Mouse (Mus musculus): ENCODE results near the gene Epha8. TPM values are rescaled to one million over a fixed set of nuclear protein-coding genes. Genes with fewer than 3 reads are reported as not detected.

Gene Epha8
- total and polyA plus RNA-seq, 3 experiments, result 0.03 TPM; not detected in 2

GRCm38 (mm10) chr4:136887714-136888113 lies 68.9 kb downstream of the Epha8 start:
- no peak for DNase-seq (ENCODE audit: low read depth, low spot score)
- Histone ChIP-seq H3K4me1 (ENCODE audit: control insufficient read depth in 1 of 2, insufficient read depth in 2 of 2, low read length in 2 of 2) (peaks cover 0 to 3% of the 10 kb centered on the region in 2 experiments; a peak in 1 of 4 replicates), H3K36me3 (ENCODE audit: control insufficient read depth in 1 of 2, insufficient read depth in 2 of 2, low read length in 2 of 2) (no peaks in the 10 kb centered on the region), H3K79me2 (ENCODE audit: control insufficient read depth, insufficient read depth, low read length, poor library complexity) (no peaks in the 10 kb centered on the region), H3K27me3 (ENCODE audit: control insufficient read depth in 1 of 2, insufficient read depth in 2 of 2, low read length in 2 of 2) (no peaks in the 10 kb centered on the region), H3K4me3 (ENCODE audit: control insufficient read depth in 1 of 2, insufficient read depth in 1 of 2, low read depth in 2 of 2, low read length in 2 of 2) (no peak overlapping the region), H3K9ac (ENCODE audit: control insufficient read depth, low read depth, low read length, poor library complexity, severe bottlenecking) (no peak overlapping the region), H3K9me3 (replicated peaks; ENCODE audit: insufficient read depth, low read length) (no peaks in the 10 kb centered on the region), H3K27ac (ENCODE audit: control insufficient read depth, low read depth, low read length) (no peak overlapping the region)
- no peak for TF ChIP-seq ZC3H11A (IDR thresholded peaks at IDR 0.05; ENCODE audit: low read depth, low read length)
- no peak for TF ChIP-seq UBTF (IDR thresholded peaks at IDR 0.05; ENCODE audit: borderline replicate concordance, insufficient read depth, low read depth, low read length)
- TF ChIP-seq E2F4 (IDR thresholded peaks at IDR 0.05; ENCODE audit: borderline replicate concordance, low read depth, low read length), result no peak
- no peak for TF ChIP-seq RCOR1 (IDR thresholded peaks at IDR 0.05; ENCODE audit: low read depth, low read length)

GRCm38 (mm10) chr4:136886101-136886500 lies 70.5 kb downstream of the Epha8 start, which contains the start of gene C1qb:
Gene C1qb, minus strand, starts transcription at chr4:136886187.
- no peaks in the 10 kb centered on the region for H3K79me2 ChIP-seq (ENCODE audit: control insufficient read depth, insufficient read depth, low read length, poor library complexity)
- no peaks in the 10 kb centered on the region; a peak in 1 of 4 replicates for H3K27me3 ChIP-seq (ENCODE audit: control insufficient read depth in 1 of 2, insufficient read depth in 2 of 2, low read length in 2 of 2)
- H3K4me3 ChIP-seq (ENCODE audit: control insufficient read depth in 1 of 2, insufficient read depth in 1 of 2, low read depth in 2 of 2, low read length in 2 of 2), result no peak within 1 kb of the TSS
- no peak within 1 kb of the TSS for H3K27ac ChIP-seq (ENCODE audit: control insufficient read depth, low read depth, low read length)
- H3K36me3 ChIP-seq (ENCODE audit: control insufficient read depth in 1 of 2, insufficient read depth in 2 of 2, low read length in 2 of 2), result no peaks in the 10 kb centered on the region
- DNase-seq (ENCODE audit: low read depth, low spot score), result no peak
- TF ChIP-seq CTCF (IDR thresholded peaks at IDR 0.05 in 2 of 3, conservative IDR thresholded peaks at IDR 0.05 in 1 of 3; ENCODE audit: control insufficient read depth in 1 of 3, insufficient read depth in 1 of 3, low read depth in 2 of 3, low read length in 3 of 3, poor library complexity in 1 of 3, severe bottlenecking in 1 of 3) (no peak), KAT2A (conservative IDR thresholded peaks at IDR 0.05; ENCODE audit: low read depth, low read length) (no peak), MAX (IDR thresholded peaks at IDR 0.05; ENCODE audit: low read length) (no peak), BHLHE40 (IDR thresholded peaks at IDR 0.05; ENCODE audit: borderline replicate concordance, low read depth, low read length) (no peak), MEF2A (IDR thresholded peaks at IDR 0.05; ENCODE audit: extremely low read depth, insufficient replicate concordance, low read depth, low read length, poor library complexity, severe bottlenecking) (no peak), NELFE (IDR thresholded peaks at IDR 0.05; ENCODE audit: low read depth, low read length) (no peak), ZKSCAN1 (IDR thresholded peaks at IDR 0.05; ENCODE audit: low read depth, low read length) (no peak), TAL1 (IDR thresholded peaks at IDR 0.05; ENCODE audit: low read length) (no peak), MYC (IDR thresholded peaks at IDR 0.05; ENCODE audit: low read depth, low read length) (no peak)
- H3K9me3 ChIP-seq (replicated peaks; ENCODE audit: insufficient read depth, low read length), result no peaks in the 10 kb centered on the region
- H3K9ac ChIP-seq (ENCODE audit: control insufficient read depth, low read depth, low read length, poor library complexity, severe bottlenecking), result no peak within 1 kb of the TSS
- peaks cover 0 to 3% of the 10 kb centered on the region in 2 experiments; a peak in 1 of 4 replicates for H3K4me1 ChIP-seq (ENCODE audit: control insufficient read depth in 1 of 2, insufficient read depth in 2 of 2, low read length in 2 of 2)

Other genes starting within 250 kb of the Epha8 start
- 1.5 and 1.9 TPM in 2 replicates for gene Ephb2, start 120.8 kb downstream of the Epha8 start, total RNA-seq (2012; rRNA removed)
- gene Ephb2, start 120.8 kb downstream of the Epha8 start, polyA plus RNA-seq (2012; ENCODE audit: insufficient read depth in 1 of 2, insufficient read length in 2 of 2, low read depth in 1 of 2, low replicate concordance in 2 of 2, missing spikeins in 1 of 2), result 1 to 10 TPM in 1 of 2 experiments, not detected in 1; 4.1 TPM
- gene C1qb, start 70.6 kb downstream of the Epha8 start, total RNA-seq (2012; rRNA removed), result not detected in 2 replicates
- gene C1qb, start 70.6 kb downstream of the Epha8 start, polyA plus RNA-seq (2012; ENCODE audit: insufficient read depth in 1 of 2, insufficient read length in 2 of 2, low read depth in 1 of 2, low replicate concordance in 2 of 2, missing spikeins in 1 of 2), result not detected
- gene C1qc, start 63.8 kb downstream of the Epha8 start, total RNA-seq (2012; rRNA removed), result not detected in 2 replicates
- not detected for gene C1qc, start 63.8 kb downstream of the Epha8 start, polyA plus RNA-seq (2012; ENCODE audit: insufficient read depth in 1 of 2, insufficient read length in 2 of 2, low read depth in 1 of 2, low replicate concordance in 2 of 2, missing spikeins in 1 of 2)
- 0.12 TPM in 1 of 2 replicates, not detected in the other for gene C1qa, start 58.0 kb downstream of the Epha8 start, total RNA-seq (2012; rRNA removed)
- gene C1qa, start 58.0 kb downstream of the Epha8 start, polyA plus RNA-seq (2012; ENCODE audit: insufficient read depth in 1 of 2, insufficient read length in 2 of 2, low read depth in 1 of 2, low replicate concordance in 2 of 2, missing spikeins in 1 of 2), result not detected
- 8.6 and 9.6 TPM in 2 replicates for gene Zbtb40, start 92.0 kb upstream of the Epha8 start, total RNA-seq (2012; rRNA removed)
- 10 to 100 TPM in 1 of 2 experiments, not detected in 1; 14.4 TPM for gene Zbtb40, start 92.0 kb upstream of the Epha8 start, polyA plus RNA-seq (2012; ENCODE audit: insufficient read depth in 1 of 2, insufficient read length in 2 of 2, low read depth in 1 of 2, low replicate concordance in 2 of 2, missing spikeins in 1 of 2)

Data from MEL (cell line).